Mouse (Mus musculus): ENCODE measurements at regions not wholly inside any gene's neighbourhood (a gene's known extent, or its start where the extent isn't known, plus 50 kb on each side); places are given as distances from the start of the nearest gene placed in this dataset.

DNA sequence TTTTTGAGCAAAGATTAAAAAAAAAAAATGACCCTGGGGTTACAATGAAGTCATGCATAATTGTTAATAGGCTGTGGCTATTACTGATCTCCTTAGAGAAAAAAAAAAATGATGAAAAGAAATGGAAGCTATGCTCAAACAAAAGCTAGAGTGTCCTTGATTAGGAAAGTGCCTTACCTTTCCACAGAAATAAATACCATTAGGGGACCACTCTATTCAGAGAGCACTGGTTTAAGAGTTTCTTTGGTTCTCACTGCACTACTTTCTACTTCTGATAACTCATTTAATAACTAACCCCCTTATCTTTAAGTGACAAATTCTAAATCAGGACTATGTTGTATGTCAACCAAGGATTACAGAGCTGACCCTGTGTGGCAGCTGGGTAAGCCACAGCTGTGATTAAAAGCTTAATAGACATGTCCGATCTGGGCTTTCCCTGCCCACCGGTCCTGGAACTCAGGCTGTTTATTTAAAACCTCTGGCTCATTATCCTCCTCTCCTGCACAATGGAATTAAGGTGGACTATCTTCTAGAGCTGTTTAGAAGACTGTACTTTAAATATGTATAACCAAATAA, 225.9 kb upstream of the Lyplal1 start:
- Histone ChIP-seq H3K4me3 (no peak overlapping the region), H3K27ac (no peak overlapping the region)
- TF ChIP-seq CTCF (IDR thresholded peaks at IDR 0.05), result no peak

DNA sequence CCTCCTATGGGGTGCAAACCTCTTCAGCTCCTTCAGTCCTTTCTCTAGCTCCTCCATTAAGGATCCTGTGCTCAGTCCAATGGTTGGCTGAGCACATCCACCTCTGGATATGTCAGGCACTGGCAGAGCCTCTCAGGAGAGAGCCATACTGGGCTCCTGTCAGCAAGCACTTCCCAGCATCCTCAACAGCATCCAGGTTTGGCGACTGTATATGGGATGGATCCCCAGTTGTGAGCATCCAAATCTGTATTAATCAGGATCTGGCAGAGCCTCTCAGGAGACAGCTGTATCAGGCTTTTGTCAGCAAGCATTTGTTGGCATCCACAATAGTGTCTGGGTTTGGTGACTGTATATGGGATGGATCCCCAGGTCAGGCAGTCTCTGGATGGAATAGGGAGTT, 225.3 kb upstream of the Lyplal1 start:
- TF ChIP-seq CTCF (IDR thresholded peaks at IDR 0.05), result no peak
- intact Hi-C loops (cut with DNase I), result no loop called here
- no peak overlapping the region for H3K4me3 ChIP-seq
- H3K27ac ChIP-seq, result no peak overlapping the region
- DNase-seq, result no peak

More for the DNA sequence above, 225.9 kb upstream of the Lyplal1 start:
- DNase-seq, result no peak
- intact Hi-C loops (cut with DNase I), result no loop called here

DNA sequence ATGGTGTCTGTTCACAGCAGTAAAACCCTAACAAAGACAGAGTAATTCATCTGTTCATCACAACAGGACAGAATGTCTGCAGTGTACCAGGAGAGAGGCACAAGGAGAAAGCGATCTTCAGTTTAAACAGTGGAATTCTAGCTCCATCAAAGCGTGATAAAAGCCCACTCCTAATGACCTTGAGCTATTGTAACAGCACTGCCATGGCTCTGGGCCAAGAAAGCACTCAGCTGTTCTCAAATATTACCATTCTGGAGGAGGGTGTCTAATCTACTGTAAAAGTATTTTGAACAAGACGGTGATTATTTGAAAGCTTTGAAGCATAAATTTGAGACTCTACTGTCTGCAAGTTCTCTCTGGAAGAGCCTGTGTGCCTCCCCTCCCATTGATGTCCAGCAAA, 224.8 kb upstream of the Lyplal1 start:
- H3K27ac ChIP-seq, result no peak overlapping the region
- DNase-seq, result no peak
- intact Hi-C loops (cut with DNase I), result no loop called here

DNA sequence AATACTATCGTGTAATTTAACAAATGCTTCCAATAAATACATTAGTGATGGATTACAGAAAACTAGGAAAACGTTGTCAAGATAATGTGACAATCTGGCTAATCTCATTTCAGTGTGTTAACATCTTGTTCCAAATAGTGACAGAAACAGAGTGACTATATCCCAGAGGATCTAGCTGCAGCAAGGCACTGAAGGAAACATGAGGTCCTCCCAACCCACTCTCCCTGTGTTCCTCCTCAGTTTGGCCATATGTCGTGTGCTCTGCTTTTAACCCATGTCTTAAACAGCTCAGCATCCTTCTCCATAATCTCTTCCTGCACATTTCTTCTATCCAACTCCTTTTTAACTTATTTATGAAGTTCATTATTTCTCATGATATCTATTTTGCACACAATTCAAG, 223.6 kb upstream of the Lyplal1 start:
- intact Hi-C loops (cut with DNase I), result no loop called here
- no peak for TF ChIP-seq CTCF (IDR thresholded peaks at IDR 0.05)
- no peak for DNase-seq
- Histone ChIP-seq H3K4me3 (no peak overlapping the region), H3K27ac (no peak overlapping the region)

More for the DNA sequence above, 224.8 kb upstream of the Lyplal1 start:
- TF ChIP-seq CTCF (IDR thresholded peaks at IDR 0.05), result no peak
- H3K4me3 ChIP-seq, result no peak overlapping the region

DNA sequence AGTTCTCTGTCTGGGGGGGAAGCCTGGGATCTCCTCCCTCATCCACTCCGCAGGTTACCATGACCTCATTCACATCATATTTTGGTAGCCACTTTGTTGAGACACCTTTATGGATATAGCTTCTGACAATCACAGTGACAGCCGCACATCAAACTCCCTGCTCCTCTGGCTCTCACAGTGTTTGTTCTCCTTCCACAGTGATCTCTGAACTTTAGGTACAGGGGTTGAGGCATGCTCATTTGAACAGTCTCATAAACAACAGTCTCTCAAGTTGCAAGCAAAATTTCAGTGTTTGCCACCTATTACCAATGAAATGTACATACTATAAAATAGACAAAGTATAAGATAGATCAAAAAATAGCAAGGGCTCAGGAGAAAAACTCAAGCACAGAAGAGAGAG, 200.2 kb upstream of the Lyplal1 start:
- no peak for DNase-seq
- Histone ChIP-seq H3K4me3 (no peak overlapping the region), H3K27ac (no peak overlapping the region)
- no peak for TF ChIP-seq CTCF (IDR thresholded peaks at IDR 0.05)
- intact Hi-C loops (cut with DNase I), result no loop called here

DNA sequence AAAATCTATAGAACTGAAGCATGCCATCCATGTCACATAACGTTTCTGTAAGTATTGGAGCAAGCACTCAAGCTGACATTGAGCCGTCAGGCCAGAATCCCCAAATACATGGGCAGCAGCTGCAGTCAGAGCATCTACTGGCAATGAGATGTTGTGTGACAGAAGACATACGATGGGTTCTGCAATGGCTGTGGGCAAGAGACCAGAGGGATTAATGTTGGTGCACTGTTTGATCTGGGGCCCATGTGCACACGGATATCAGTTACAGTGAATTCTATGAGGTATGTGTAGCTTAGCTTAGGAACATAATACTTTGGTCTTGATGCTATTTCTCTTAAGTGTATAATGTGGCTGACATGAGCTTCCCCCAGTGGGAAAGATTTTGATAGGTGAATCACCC, 197.1 kb upstream of the Lyplal1 start:
- no peak for DNase-seq
- intact Hi-C loops (cut with DNase I), result no loop called here
- Histone ChIP-seq H3K27ac (no peak overlapping the region), H3K4me3 (no peak overlapping the region)
- no peak for TF ChIP-seq CTCF (IDR thresholded peaks at IDR 0.05)

DNA sequence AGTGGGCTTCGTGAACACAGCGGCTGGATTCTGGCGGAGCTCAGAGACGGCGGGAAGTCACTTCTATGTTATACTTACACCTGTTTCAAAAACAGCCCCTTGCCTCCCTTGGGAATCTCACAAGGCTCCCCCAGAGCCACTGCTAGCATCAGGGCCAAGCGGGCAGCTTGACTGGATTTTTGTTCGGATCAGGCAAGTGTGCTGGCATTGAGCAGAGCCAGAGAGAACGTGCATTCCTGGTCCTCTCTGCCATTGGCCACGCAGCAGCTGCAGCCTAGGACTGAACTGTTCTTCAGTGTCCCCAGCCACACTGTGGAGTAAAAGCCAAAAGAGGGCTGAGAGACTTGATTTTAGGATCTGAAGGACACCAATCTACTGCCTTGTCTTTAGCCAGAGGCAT, 195.6 kb upstream of the Lyplal1 start:
- no peak for TF ChIP-seq CTCF (IDR thresholded peaks at IDR 0.05)
- no peak for DNase-seq
- Histone ChIP-seq H3K27ac (no peak overlapping the region), H3K4me3 (no peak overlapping the region)
- intact Hi-C loops (cut with DNase I), result no loop called here

DNA sequence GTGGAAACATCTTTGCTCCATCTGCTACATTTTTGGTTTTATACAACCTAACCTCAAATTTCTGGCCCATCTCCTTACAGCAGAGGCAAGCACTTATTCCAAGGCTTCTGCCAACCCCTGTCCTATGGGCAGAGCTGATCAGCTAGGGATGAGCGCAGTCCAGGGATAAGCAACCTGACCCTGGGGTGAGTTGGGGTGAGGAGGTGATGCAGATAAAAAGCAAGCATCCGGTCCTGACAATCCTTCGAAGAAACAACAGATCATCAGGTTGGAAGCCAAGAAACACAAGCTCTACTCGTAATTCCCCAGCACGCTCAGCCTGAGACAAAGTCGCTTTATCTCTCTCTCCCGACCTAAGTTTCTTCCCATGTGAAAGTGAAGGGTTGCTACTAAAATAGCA, 194.9 kb upstream of the Lyplal1 start:
- no peak for TF ChIP-seq CTCF (IDR thresholded peaks at IDR 0.05)
- intact Hi-C loops (cut with DNase I), result no loop called here
- H3K27ac ChIP-seq, result no peak overlapping the region

DNA sequence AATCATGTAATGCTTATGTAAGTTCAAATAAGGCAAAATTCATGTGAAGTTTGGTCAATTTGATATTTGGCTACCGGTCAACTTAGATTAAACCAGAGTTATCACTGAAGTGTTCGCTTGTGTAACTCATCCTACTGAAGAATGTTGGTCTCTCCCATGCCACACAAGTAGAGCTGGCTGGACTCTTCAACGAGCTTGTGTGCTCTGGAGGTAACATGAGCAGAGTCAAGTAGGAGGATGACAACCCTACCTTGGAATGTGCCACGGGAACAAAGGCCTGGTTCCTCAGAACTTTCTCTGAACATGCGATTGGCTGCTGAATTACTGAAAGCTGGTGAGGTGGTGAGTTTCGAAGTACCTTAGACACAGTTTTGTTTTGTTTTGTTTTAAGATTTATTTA, 190.5 kb upstream of the Lyplal1 start:
- intact Hi-C loops (cut with DNase I), result no loop called here
- DNase-seq, result no peak
- no peak for TF ChIP-seq CTCF (IDR thresholded peaks at IDR 0.05)
- Histone ChIP-seq H3K4me3 (no peak overlapping the region), H3K27ac (no peak overlapping the region)

More for the DNA sequence above, 194.9 kb upstream of the Lyplal1 start:
- H3K4me3 ChIP-seq, result no peak overlapping the region
- no peak for DNase-seq

DNA sequence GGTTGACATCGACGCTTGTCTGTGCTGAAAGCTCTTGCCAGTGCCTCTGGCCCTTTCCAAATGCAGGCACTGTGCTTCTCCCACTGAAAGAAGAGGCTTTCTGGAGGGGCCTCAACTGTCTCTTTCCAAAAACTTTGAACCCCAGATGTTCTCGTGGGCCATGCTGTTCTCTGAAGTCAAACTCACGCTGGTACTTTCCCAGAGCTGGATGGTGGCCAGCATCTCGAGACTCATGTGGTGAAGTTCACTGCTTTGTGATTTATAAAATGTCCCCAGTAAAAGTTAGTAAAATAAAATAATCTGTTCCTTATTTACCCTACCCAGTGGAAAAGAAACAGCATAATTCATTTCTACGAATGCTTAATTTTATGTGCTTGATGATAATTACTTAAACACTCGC, 180.4 kb upstream of the Lyplal1 start:
- no peak for TF ChIP-seq CTCF (IDR thresholded peaks at IDR 0.05)
- intact Hi-C loops (cut with DNase I), result no loop called here
- H3K27ac ChIP-seq, result no peak overlapping the region
- DNase-seq, result no peak
- no peak overlapping the region for H3K4me3 ChIP-seq

DNA sequence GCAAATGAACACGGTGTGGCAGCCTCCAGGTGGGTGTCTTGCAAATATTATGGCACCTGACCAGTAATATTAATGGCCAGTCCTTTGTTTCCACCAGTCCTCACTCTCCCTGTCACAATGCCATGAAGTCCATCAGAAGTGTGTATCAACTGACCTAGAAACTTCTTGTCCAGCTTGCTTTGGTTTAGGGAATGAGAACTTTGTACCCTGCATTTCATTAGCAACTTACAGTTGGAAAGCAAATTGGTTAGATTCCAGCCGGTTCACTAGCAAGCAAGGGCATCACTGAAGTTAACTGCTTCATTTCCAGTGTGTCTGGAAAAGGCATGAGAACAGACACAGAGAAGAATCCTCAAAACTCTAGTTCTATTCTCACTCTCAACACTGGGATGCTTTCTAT, 178.1 kb upstream of the Lyplal1 start:
- H3K4me3 ChIP-seq, result no peak overlapping the region
- TF ChIP-seq CTCF (IDR thresholded peaks at IDR 0.05), result no peak
- DNase-seq, result no peak
- intact Hi-C loops (cut with DNase I), result no loop called here
- no peak overlapping the region for H3K27ac ChIP-seq

DNA sequence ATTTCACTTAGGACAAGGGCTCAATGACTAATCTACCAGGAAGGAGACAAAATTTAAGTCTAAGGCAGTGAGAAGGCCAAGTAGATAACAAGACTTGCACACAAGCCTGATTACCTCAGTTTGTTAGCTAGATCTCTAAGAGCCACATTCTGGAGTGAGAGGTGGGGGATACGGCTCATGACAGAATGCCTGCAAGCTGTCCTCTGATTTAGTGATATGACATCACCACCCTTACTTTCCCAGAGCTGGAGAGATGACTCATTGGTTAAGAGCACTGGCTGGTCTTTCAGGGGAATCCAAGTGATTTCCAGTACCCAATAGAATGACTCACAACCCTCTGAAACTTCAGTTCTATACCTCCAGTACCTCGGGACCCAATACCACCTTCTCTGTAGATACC, 177.5 kb upstream of the Lyplal1 start:
- no peak for DNase-seq
- no peak overlapping the region for H3K27ac ChIP-seq
- no peak overlapping the region for H3K4me3 ChIP-seq
- intact Hi-C loops (cut with DNase I), result no loop called here
- TF ChIP-seq CTCF (IDR thresholded peaks at IDR 0.05), result no peak

DNA sequence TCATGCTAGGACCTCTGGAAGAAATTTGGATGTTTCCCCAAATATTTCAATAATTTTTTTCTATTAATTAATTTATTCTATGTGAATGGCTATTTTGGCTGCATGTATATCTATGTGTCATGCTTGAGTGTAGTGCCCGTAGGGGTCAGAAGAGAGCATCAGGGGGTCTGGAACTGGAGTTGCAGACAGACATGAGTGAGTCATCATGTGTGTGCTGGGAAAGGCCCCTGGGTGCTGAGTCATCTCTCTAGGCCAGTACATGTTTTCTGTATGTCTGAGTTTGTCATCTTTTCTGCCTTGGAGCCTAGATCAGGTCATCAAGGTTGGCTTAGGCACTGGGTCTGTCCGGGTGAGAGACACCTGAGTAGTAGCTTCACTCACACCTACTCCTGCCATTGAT, 172.0 kb upstream of the Lyplal1 start:
- no peak for DNase-seq
- no peak overlapping the region for H3K27ac ChIP-seq
- no peak for TF ChIP-seq CTCF (IDR thresholded peaks at IDR 0.05)
- intact Hi-C loops (cut with DNase I), result no loop called here
- H3K4me3 ChIP-seq, result no peak overlapping the region

DNA sequence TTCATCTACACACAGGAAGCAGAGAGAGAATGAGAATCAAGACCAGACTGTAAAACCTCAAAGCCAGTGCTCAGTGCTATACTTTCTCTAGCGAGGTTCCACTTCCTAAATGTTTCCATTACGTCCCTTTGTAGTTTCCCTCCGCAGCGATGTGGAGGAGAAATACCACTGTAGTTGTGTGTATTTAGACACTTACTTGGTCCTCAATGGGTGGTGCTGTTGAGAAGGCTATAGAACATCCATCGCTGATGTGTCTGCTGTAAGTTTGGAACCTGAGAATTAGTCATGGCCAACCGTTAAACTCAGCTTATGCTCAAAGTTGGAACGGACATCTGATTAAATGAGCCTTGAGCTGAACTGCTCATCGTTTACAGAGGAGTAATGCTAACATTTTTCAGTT, 170.7 kb upstream of the Lyplal1 start:
- TF ChIP-seq CTCF (IDR thresholded peaks at IDR 0.05), result no peak
- Histone ChIP-seq H3K4me3 (no peak overlapping the region), H3K27ac (no peak overlapping the region)
- intact Hi-C loops (cut with DNase I), result no loop called here
- DNase-seq, result no peak

DNA sequence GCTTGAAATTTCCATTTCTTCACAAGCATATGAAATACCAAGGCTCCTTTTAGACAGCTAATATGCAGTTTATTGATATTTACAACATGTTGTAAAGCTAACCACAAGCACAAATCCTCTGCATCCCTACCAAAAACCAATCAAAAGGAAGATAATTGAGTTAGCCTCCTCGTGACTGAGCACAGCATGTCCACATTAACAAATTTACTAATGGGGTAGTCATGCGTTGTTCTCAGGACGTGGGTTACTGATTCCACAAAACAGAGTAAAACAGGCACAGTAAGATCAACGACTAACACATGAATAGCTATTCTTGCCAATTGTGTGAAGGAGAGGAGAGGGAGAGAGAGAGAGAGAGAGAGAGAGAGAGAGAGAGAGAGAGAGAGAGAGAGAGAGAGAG, 169.3 kb upstream of the Lyplal1 start:
- Histone ChIP-seq H3K4me3 (no peak overlapping the region), H3K27ac (no peak overlapping the region)
- intact Hi-C loops (cut with DNase I), result no loop called here
- no peak for DNase-seq
- no peak for TF ChIP-seq CTCF (IDR thresholded peaks at IDR 0.05)
